Mouse (Mus musculus): ENCODE results near the gene Prdm16.

The Prdm16 gene

GRCm38 (mm10) chr4:154472569-154472968, 164.1 kb downstream of the Prdm16 start:
- no peak for DNase-seq

- DNase-seq, result no peak
These were observed 165.1 kb downstream of the Prdm16 start for GRCm38 (mm10) chr4:154471447-154472101.

GRCm38 (mm10) chr4:154466305-154466704, 170.4 kb downstream of the Prdm16 start:
- no peak for DNase-seq

- no peak for DNase-seq
These were observed 171.6 kb downstream of the Prdm16 start for GRCm38 (mm10) chr4:154465123-154465522.

- no peak for DNase-seq
These were observed 176.7 kb downstream of the Prdm16 start for GRCm38 (mm10) chr4:154460021-154460420.

- DNase-seq, result peak; percentile 35 to 48
These were observed 178.9 kb downstream of the Prdm16 start for GRCm38 (mm10) chr4:154457756-154458155.

- DNase-seq, result no peak
These were observed 180.3 kb downstream of the Prdm16 start for GRCm38 (mm10) chr4:154456265-154456822.

- DNase-seq, result peak; percentile 26 to 29
These were observed 186.2 kb downstream of the Prdm16 start for GRCm38 (mm10) chr4:154450441-154450840.

GRCm38 (mm10) chr4:154450036-154450435, 186.6 kb downstream of the Prdm16 start:
- no peak for DNase-seq

- peak; percentile 59 to 60 for DNase-seq
These were observed 187.3 kb downstream of the Prdm16 start for GRCm38 (mm10) chr4:154449343-154449742.

GRCm38 (mm10) chr4:154445721-154446120, 191.0 kb downstream of the Prdm16 start:
- no peak for DNase-seq

GRCm38 (mm10) chr4:154442645-154443304, 193.9 kb downstream of the Prdm16 start:
- no peak for DNase-seq

- DNase-seq, result no peak
These were observed 197.1 kb downstream of the Prdm16 start for GRCm38 (mm10) chr4:154439455-154440052.

GRCm38 (mm10) chr4:154438610-154439009, 198.1 kb downstream of the Prdm16 start:
- no peak for DNase-seq

- no peak for DNase-seq
These were observed 206.9 kb downstream of the Prdm16 start for GRCm38 (mm10) chr4:154429770-154430169.

GRCm38 (mm10) chr4:154426901-154427300, 209.8 kb downstream of the Prdm16 start:
- DNase-seq, result no peak

GRCm38 (mm10) chr4:154425284-154425683, 211.4 kb downstream of the Prdm16 start:
- no peak for DNase-seq

- DNase-seq, result no peak
These were observed 212.0 kb downstream of the Prdm16 start for GRCm38 (mm10) chr4:154424681-154425080.

GRCm38 (mm10) chr4:154422431-154422913, 214.2 kb downstream of the Prdm16 start:
- no peak for DNase-seq

GRCm38 (mm10) chr4:154420749-154421148, 215.9 kb downstream of the Prdm16 start:
- DNase-seq, result no peak

GRCm38 (mm10) chr4:154419766-154420165, 216.9 kb downstream of the Prdm16 start:
- peak in 1 of 2 experiments; percentile 30 for DNase-seq

- peak; percentile 13 to 45 for DNase-seq
These were observed 217.7 kb downstream of the Prdm16 start for GRCm38 (mm10) chr4:154418993-154419392.

- DNase-seq, result no peak
These were observed 218.3 kb downstream of the Prdm16 start for GRCm38 (mm10) chr4:154418327-154418744.
